Mouse (Mus musculus) cerebellum, postnatal 10 days (tissue): ENCODE results near the gene Hivep1.
A peak's percentile ranks its signal among the peaks of the same experiment; 100 is the strongest.

ENCODE experiments used
- DNase-seq, 2 experiments: peaks; one replicate each; pipeline ENCODE4 v3.0.0; 2021; ENCODE audit warnings: mixed read lengths in 2 of 2

The Hivep1 gene

GRCm38 (mm10) chr13:42076751-42077302, 25.0 kb downstream of the Hivep1 start:
- DNase-seq: peak; percentile 41 to 57

- DNase-seq: no peak
These were observed 25.8 kb downstream of the Hivep1 start for GRCm38 (mm10) chr13:42077629-42078028.

- no peak for DNase-seq
These were observed 28.5 kb downstream of the Hivep1 start for GRCm38 (mm10) chr13:42080131-42080916.

GRCm38 (mm10) chr13:42088339-42088738, 36.5 kb downstream of the Hivep1 start:
- DNase-seq: no peak

- DNase-seq: no peak
These were observed 37.2 kb downstream of the Hivep1 start for GRCm38 (mm10) chr13:42089025-42089424.

DNA sequence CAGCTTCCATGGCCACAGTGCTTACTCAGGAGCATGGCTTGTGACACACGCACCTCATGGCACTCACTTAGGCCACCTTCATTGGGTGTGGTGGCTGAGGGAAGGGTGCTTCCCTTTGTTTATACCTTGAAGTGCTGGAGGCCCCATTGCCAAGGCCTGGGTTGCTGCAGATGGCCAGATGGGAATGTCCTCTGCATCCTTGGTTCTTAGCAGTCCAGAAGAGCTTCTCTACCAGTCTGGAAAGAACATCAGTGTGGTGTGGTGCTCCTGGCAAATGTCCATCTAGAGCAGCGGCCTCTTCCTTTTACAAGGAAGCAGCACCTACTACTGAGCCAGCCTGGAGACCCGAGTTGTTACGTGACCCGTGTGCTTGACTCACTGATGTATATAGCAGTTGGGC, 38.9 kb downstream of the Hivep1 start:
- no peak for DNase-seq

- peak; percentile 81 to 87 for DNase-seq
These were observed 40.7 kb downstream of the Hivep1 start for GRCm38 (mm10) chr13:42092392-42093139.

DNA sequence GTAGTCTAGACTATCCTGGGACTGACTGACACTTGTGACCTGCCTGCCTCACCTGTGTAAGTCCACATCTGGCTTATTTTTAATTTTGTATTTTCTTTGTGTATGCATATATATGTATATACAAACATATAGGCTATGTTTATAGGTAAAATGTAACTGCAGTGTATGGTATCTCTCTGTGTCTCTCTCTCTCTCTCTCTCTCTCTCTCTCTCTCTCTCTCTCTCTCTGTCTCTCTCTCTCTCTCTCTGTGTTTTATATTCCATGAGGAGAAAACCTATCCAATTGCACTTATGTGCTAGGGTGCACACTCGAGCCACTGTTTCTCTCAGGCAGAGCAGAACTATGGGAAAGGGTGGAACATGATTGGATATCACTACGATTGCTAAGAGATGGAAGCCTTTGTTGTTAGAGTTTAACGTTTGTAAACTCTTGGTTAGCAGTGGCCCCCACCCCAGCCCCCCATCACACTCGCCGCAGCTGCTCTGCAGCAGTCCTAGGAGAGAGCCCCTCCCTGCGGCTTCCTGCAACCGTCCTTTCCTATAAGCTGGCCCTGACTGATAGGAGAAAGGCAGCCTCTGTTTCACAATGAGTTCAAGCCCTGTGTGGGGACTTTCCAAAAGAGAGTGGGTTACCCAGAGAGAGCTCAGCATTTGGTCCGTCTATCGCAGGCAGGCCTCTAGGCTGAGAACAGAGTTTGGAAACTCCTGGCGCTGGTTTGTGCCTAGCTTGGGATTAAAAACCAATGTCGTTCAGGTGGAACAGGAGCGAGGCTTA, 41.6 kb downstream of the Hivep1 start:
- DNase-seq: no peak

DNA sequence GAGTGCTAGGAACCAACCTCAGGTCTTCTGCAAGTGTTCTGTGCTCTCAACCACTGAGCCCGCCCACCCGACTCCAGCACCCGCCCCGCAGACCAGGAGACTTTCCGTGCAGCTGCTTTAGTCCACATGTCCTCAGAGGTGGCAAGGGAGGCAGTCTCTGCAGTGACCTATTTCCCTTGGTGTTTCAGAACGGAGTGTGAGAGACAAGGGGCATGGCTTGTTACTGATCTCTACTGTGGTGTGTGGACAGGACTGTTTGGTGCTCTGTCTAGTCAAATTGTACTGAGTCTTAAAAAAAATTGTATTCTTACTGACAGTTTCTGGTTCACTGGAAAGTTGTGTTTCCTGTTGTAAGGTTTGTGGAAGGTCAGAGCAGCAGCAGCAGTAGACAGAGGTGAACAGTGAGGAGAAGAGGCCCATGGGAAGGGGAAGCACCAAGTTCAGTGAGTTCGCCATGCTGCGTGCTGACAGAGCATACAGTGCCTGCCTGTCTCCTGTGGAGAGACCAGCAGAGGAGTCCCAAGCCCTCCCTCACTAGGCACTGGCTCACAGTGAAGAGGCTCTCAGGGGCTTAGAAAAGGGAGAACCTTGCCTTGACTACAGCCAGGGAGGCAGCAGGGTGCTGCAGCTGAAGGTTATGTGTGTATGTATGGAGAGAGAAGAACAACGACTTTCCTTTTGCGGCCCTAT, 44.1 kb downstream of the Hivep1 start:
- no peak for DNase-seq

DNA sequence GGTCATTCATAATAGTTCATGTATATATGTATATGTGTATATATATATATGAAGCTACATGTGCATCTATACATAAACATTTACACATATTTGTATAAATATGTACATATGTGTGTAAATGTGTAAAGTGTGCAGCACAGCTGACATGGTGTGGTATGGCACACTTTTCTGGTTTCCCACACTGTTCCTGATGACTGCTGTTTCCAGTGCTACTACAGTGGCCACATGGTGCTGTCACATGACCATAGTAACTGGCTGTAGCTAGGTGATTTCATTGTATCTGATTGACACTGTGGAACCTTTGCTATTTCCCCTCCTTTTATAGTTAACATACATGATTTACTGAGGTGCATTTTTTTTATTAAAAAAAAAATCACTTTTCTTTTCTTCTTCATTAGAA, 45.3 kb downstream of the Hivep1 start:
- no peak for DNase-seq

- DNase-seq: peak in 1 of 2 experiments; percentile 35
These were observed 46.7 kb downstream of the Hivep1 start for GRCm38 (mm10) chr13:42098522-42098921.

GRCm38 (mm10) chr13:42099523-42099922, 47.7 kb downstream of the Hivep1 start:
- DNase-seq: no peak

- DNase-seq: peak; percentile 68
These were observed 49.8 kb downstream of the Hivep1 start for GRCm38 (mm10) chr13:42101440-42102190.

- peak; percentile 81 to 87 for DNase-seq
These were observed 51.2 kb downstream of the Hivep1 start for GRCm38 (mm10) chr13:42102980-42103379.

GRCm38 (mm10) chr13:42103486-42104166, 51.8 kb downstream of the Hivep1 start:
- peak in 1 of 2 experiments; percentile 36 for DNase-seq

- DNase-seq: no peak
These were observed 52.5 kb downstream of the Hivep1 start for GRCm38 (mm10) chr13:42104371-42104770.

DNA sequence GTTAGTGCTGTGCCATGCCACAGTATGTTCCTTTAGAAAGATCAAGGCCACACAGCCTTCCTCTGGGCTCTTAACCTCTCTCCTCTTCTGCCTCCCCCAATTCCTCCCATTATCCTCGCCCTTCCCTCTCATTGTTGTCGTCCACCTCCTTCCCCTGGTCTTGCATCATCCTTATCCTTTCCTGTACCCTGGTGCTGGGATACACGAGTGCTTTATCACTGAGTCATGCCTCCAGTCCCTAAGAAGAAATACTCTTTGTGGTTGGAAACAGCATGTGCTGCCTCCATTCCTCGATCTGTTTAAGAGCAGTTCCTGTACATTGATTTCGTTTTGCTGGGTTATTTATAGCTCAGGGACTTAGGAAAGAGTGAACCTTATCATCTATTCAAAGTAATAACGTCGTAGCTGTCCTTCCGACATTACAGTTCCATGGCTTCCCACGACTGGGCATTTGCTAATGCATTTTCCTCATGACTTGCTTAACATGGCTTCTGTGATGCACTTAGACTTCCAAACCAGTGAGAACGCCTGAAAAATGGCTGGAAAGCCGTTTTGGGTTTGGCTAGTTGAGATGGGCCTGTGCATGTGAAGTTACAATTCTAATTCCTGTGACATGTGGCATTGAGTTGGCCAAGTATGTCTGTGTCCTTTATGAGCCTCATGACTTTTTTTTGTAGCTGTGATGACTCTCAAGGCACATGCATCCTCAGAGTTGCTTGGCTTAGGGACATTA, 56.8 kb downstream of the Hivep1 start:
- no peak for DNase-seq

GRCm38 (mm10) chr13:42110416-42110815, 58.6 kb downstream of the Hivep1 start:
- no peak for DNase-seq

DNA sequence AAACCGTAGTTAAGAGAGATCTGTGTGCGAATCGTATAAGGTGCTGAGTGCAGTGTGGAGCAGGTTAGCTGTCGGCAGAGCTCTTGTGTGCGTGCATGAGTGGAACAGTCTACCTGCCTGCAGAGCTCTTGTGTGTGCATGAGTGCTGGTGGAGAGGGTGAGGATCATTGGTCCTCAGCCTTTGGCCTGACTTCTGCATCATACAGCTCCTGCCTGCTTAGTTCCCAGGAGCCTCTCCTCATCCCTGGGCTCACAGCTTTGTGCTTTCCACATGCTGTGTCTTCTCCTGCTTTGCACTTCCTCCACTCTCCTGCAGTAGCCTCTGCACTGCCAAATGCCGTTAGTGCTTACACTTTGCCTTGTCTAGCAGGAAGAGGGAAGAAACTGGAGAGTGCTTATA, 60.2 kb downstream of the Hivep1 start:
- DNase-seq: no peak

DNA sequence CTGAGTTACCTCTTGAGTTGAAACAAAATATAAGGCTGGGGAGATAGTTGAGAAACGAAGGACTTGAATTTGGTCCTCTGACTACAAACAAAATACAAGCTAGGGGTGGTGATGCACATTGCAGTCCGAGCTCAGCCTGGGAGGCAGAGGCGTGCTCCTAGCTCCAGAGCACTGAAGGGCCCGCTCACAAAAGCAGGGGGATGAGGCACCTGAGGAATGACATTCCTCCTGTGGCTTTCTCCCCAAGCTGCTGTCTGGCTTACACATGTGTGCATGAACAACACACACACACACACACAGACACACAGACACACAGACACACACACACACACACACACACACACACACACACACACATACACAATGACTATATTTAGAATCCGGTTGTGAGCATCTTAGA, 60.9 kb downstream of the Hivep1 start:
- no peak for DNase-seq
